Mouse (Mus musculus): ENCODE measurements around the gene Ltn1. TPM values are rescaled to one million over a fixed set of nuclear protein-coding genes. Genes with fewer than 3 reads are reported as not detected.

Ltn1 gene
- polyA plus RNA-seq, 1 experiment from 2014 or later = 19.6 TPM

DNA sequence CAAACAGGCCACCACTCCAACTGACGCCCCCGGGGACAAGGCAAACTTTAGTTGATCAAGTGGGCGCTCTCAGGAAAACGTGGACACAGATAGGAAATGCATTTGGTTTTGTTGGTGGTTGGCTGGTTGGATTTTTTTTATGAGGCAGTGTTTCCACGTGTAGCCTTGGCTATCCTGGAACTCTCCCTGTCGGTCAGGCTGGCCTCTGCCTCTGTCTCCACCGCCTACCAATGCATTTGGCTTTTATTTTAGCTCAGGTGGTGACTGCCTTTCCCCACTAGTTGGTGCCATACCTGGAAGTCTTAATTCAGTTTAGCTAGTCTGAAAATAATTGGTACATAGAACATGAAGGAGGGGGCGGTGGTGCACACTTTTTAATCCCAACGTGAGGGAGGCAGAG lies 8.7 kb upstream of the Ltn1 start:
- H3K27me3 ChIP-seq = no peaks in the 10 kb centered on the region
- DNase-seq (ENCODE audit: low read depth, low spot score) = no peak
- ChIA-PET POLR2A (interaction anchor here (0.7 to 2.8 kb wide), 4 partner anchors 9 to 28 kb away, joined by 3 to 9 read pairs (median 3); partner anchors contain the start of gene Usp16), CTCF (interaction anchor here (1.6 to 2.2 kb wide), 2 partner anchors 8 to 9 kb away, joined by 3 to 9 read pairs; partner anchors contain the start of gene Ltn1)
- ATAC-seq = peak; percentile 44
- in situ Hi-C loops (cut with MboI; ENCODE audit: low pct_unique_long_range_greater_than_20kb) = no loop called here
- no peak for TF ChIP-seq CTCF (IDR thresholded peaks at IDR 0.05)

GRCm38 (mm10) chr16:87440184-87440686 lies 7.8 kb upstream of the Ltn1 start, which contains the start of gene Rwdd2b:
Rwdd2b (minus strand) TSS chr16:87440573.
- DNase-seq (ENCODE audit: low read depth, low spot score) (peak; percentile 53), ATAC-seq (peak; percentile 91)
- no peak for TF ChIP-seq CTCF (IDR thresholded peaks at IDR 0.05)
- CTCF ChIA-PET = interaction anchor here (1.6 to 2.2 kb wide), 2 partner anchors 8 to 9 kb away, joined by 3 to 9 read pairs; partner anchors contain the start of gene Ltn1
- H3K27me3 ChIP-seq = no peaks in the 10 kb centered on the region
- in situ Hi-C loops (cut with MboI; ENCODE audit: low pct_unique_long_range_greater_than_20kb) = no loop called here
- POLR2A ChIA-PET = interaction anchor here (1.2 to 2.8 kb wide), 3 partner anchors 9 to 55 kb away, joined by 3 to 9 read pairs (median 4); partner anchors contain the start of gene Usp16

- in situ Hi-C loops (cut with MboI; ENCODE audit: low pct_unique_long_range_greater_than_20kb) = no loop called here
- no peak for TF ChIP-seq CTCF (IDR thresholded peaks at IDR 0.05)
- CTCF ChIA-PET = interaction anchor here (0.8 kb wide), 1 partner anchor 12 kb away, joined by 3 read pairs; no protein-coding TSS in a partner anchor
Measured at GRCm38 (mm10) chr16:87438697-87439096, 6.3 kb upstream of the Ltn1 start.

GRCm38 (mm10) chr16:87437096-87437495 lies 4.7 kb upstream of the Ltn1 start:
- DNase-seq (ENCODE audit: low read depth, low spot score) = no peak
- ChIA-PET CTCF (no interaction called here), POLR2A (no interaction called here)
- TF ChIP-seq CTCF (IDR thresholded peaks at IDR 0.05) = no peak
- no peaks in the 10 kb centered on the region for H3K27me3 ChIP-seq
- in situ Hi-C loops (cut with MboI; ENCODE audit: low pct_unique_long_range_greater_than_20kb) = no loop called here
- no peak for ATAC-seq

More at GRCm38 (mm10) chr16:87438697-87439096, 6.3 kb upstream of the Ltn1 start:
- ATAC-seq (no peak), DNase-seq (ENCODE audit: low read depth, low spot score) (no peak)
- no peaks in the 10 kb centered on the region for H3K27me3 ChIP-seq
- POLR2A ChIA-PET = no interaction called here

DNA sequence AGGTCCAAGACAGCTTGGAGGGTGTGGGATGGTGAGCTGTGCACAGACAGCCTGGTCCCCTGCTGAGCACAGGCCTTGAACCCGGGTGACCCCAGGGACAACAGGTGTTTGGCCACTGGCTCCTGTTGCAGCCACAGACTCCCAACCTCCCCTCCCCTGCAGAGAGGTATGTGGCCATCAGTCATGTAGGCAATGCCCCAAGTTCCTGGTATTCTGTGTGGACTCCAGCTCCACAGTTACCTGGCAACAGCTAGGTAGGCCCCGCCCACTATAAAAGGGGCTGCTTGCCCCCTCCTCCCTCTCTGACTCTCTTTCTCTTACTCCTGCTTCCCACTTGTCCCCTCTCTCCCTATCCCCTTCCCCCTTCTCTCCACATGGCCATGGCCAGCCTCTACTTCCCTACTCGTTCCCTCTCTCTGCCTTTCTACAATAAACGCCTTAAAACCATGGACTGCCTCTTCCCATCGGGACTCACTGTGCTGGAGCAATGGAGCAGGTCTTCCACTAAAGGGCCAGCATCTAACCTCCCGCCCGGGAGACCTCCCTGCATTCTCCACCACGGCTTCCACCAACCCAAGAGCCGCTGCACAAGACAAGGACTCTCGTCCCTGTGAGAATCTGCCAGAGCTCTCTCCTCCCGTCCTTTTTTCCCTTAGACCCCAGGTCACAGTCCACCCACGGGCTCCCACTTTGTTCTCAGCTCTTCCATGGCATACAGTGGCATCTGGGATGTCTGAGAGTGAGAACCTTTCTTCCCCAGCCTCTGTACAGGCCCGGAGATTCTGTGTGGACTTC lies 3.2 kb upstream of the Ltn1 start:
- in situ Hi-C loops (cut with MboI; ENCODE audit: low pct_unique_long_range_greater_than_20kb) = no loop called here
- no peak for TF ChIP-seq CTCF (IDR thresholded peaks at IDR 0.05)
- no peak for ATAC-seq

DNA sequence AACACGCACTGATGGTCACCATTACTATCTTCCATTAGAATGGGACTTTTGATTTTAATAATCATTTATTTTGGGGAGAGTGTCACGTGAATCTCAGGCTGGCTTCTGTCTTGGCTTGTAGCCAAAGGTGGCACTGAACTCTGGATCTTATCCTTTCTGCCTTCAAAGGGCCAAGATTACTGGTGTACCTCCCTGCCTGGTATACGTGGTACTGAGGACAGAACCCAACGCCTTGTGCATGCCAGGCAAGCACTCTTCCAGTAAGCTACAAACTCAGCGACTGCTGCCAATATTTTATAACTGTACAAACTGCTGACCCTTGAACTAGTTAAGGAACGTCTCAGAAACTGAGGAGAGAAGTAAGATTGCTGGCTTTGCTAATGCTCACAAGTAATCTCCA lies 2.5 kb upstream of the Ltn1 start:
- CTCF ChIA-PET = no interaction called here
- ATAC-seq (no peak), DNase-seq (ENCODE audit: low read depth, low spot score) (no peak)
- no peak for TF ChIP-seq CTCF (IDR thresholded peaks at IDR 0.05)
- POLR2A ChIA-PET = no interaction called here
- no peaks in the 10 kb centered on the region for H3K27me3 ChIP-seq
- in situ Hi-C loops (cut with MboI; ENCODE audit: low pct_unique_long_range_greater_than_20kb) = no loop called here

More for the DNA sequence above, 3.2 kb upstream of the Ltn1 start:
- H3K27me3 ChIP-seq = no peaks in the 10 kb centered on the region
- POLR2A ChIA-PET = no interaction called here
- DNase-seq (ENCODE audit: low read depth, low spot score) = no peak
- CTCF ChIA-PET = no interaction called here

GRCm38 (mm10) chr16:87434266-87434665 lies 1.9 kb upstream of the Ltn1 start:
- CTCF ChIA-PET = no interaction called here
- ATAC-seq (no peak), DNase-seq (ENCODE audit: low read depth, low spot score) (no peak)
- TF ChIP-seq CTCF (IDR thresholded peaks at IDR 0.05) = no peak
- in situ Hi-C loops (cut with MboI; ENCODE audit: low pct_unique_long_range_greater_than_20kb) = no loop called here
- POLR2A ChIA-PET = no interaction called here
- no peaks in the 10 kb centered on the region for H3K27me3 ChIP-seq

DNA sequence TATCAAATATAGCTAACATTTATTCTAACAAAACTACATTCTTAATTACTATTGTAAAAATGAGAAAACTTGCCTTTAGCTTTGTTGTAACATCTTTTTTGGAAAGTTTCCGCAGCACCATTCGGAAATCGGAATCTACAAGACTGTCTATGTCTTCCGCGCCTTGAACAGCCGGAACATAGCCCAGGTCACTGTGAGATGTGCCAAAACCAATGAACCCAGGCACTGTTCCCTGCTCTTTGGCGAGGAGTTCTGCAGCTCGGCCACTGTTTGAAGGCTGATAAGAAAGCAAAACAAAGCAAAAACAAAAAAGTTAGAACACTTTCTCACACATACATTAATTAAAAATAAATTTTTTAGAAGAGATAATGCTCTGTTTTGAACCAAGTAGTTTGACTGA lies 4.9 kb downstream of the Ltn1 start:
- CTCF ChIA-PET = no interaction called here
- POLR2A ChIA-PET = no interaction called here

DNA sequence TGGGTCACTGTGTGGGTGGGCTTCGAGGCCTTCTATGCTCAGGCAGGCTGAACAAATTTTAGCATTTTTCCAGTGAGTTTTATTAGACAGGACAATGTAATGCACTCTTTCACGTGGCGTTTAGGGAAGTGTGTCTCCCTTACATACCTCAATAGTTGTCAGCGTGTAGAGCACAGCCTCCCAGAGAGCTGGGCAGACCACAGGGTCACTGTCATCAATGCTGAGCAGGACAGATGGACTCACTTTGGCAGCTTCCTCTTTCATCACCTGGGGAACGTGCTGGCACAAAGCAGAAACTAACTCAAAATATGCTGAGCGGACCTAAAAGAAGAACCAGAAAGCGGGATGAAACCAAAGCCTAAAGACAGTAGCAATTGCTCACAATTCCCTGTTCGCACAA lies 11.8 kb downstream of the Ltn1 start:
- ChIA-PET POLR2A (no interaction called here), CTCF (interaction anchor here (1.5 kb wide), 1 partner anchor 15 kb away, joined by 3 read pairs; no protein-coding TSS in a partner anchor)
- TF ChIP-seq CTCF (IDR thresholded peaks at IDR 0.05) = no peak
- DNase-seq (ENCODE audit: low read depth, low spot score) = no peak
- ATAC-seq = no peak
- in situ Hi-C loops (cut with MboI; ENCODE audit: low pct_unique_long_range_greater_than_20kb) = no loop called here
- no peaks in the 10 kb centered on the region for H3K27me3 ChIP-seq

More for the DNA sequence above, 4.9 kb downstream of the Ltn1 start:
- TF ChIP-seq CTCF (IDR thresholded peaks at IDR 0.05) = no peak
- in situ Hi-C loops (cut with MboI; ENCODE audit: low pct_unique_long_range_greater_than_20kb) = no loop called here
- no peaks in the 10 kb centered on the region for H3K27me3 ChIP-seq
- DNase-seq (ENCODE audit: low read depth, low spot score) = no peak
- no peak for ATAC-seq

GRCm38 (mm10) chr16:87405001-87405400 lies 27.4 kb downstream of the Ltn1 start:
- H3K27me3 ChIP-seq = no peaks in the 10 kb centered on the region
- ChIA-PET CTCF (interaction anchor here (1.1 to 2.0 kb wide), 3 partner anchors 10 to 18 kb away, joined by 3 to 9 read pairs (median 6); no protein-coding TSS in a partner anchor), POLR2A (interaction anchor here (0.7 kb wide), 1 partner anchor 9 kb away, joined by 3 read pairs; no protein-coding TSS in a partner anchor)
- in situ Hi-C loops (cut with MboI; ENCODE audit: low pct_unique_long_range_greater_than_20kb) = no loop called here
- ATAC-seq (no peak), DNase-seq (ENCODE audit: low read depth, low spot score) (no peak)
- peak; percentile 45 for TF ChIP-seq CTCF (IDR thresholded peaks at IDR 0.05)

All from Patski (cell line).